12 mouse cellular contexts compared by ENCODE assay signal in the genomic region with DNA sequence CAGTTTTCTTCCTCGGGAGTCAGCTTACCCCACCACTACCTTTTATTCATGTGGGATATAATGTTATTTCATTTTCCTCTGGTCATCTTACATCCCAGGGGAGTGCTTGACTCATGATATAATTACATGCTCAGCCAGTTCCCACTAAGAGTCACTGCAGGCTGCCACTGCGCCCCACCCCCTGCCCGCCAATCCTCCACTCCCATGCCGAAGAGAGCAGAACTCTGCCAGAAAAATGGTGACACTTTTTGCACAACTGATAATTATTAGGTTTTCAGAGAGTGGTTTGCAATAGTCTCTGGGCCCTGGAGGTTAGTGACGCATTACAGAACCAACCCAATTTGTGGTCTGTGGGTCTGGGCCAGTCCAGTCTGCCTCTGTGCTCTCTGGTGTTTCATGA.
DNase-seq lines count a peak whose midpoint lies in the region; ATAC-seq and TF ChIP-seq lines count a peak whose summit lies in the region.
"Had no signal": no experiment of that assay in that cellular context is flagged by ENCODE, and none has a peak within 500 bp of the region (broad histone marks: within the 10 kb centered on the region; RNA-seq: fewer than 3 reads in every experiment).

No protein-coding gene starts in this region.

- no peaks in the 10 kb centered on the region for H3K36me3 ChIP-seq in neural tube, embryonic 11.5 days (ENCODE audit: control insufficient read depth, insufficient read depth, low read length)
- H3K36me3 ChIP-seq in myocyte (ENCODE audit: control insufficient read depth, insufficient read depth): no peaks in the 10 kb centered on the region
- no peaks in the 10 kb centered on the region for H3K36me3 ChIP-seq in intestine, embryonic 16.5 days (ENCODE audit: control insufficient read depth, insufficient read depth, low read length)
- H3K36me3 ChIP-seq: hindbrain, embryonic 15.5 days; liver, embryonic 13.5 days; stomach, embryonic 15.5 days had no signal

- WGBS in neural tube, embryonic 11.5 days: 66% methylated on average over 5 of the region's 5 CpGs
- 69% methylated on average over 5 of the region's 5 CpGs for WGBS in intestine, embryonic 16.5 days

- no peaks in the 10 kb centered on the region for H3K27me3 ChIP-seq in neural tube, embryonic 11.5 days (ENCODE audit: control insufficient read depth, insufficient read depth, low read length)
- H3K27me3 ChIP-seq in myocyte (ENCODE audit: control insufficient read depth, insufficient read depth, insufficient read length): no peaks in the 10 kb centered on the region
- no peaks in the 10 kb centered on the region for H3K27me3 ChIP-seq in intestine, embryonic 16.5 days (replicated peaks; ENCODE audit: control insufficient read depth, insufficient read depth, low read length)
- H3K27me3 ChIP-seq: hindbrain, embryonic 15.5 days; liver, embryonic 13.5 days; stomach, embryonic 15.5 days had no signal

- intact Hi-C loops in gastrocnemius, adult 2 months (cut with DNase I): no loop called here

- no peaks in the 10 kb centered on the region for H3K4me1 ChIP-seq in neural tube, embryonic 11.5 days (ENCODE audit: control insufficient read depth, insufficient read depth, low read length)
- no peaks in the 10 kb centered on the region for H3K4me1 ChIP-seq in intestine, embryonic 16.5 days (ENCODE audit: control insufficient read depth, insufficient read depth, low read length)
- H3K4me1 ChIP-seq: hindbrain, embryonic 15.5 days; liver, embryonic 13.5 days; stomach, embryonic 15.5 days had no signal

- no peaks in the 10 kb centered on the region for H3K79me2 ChIP-seq in myocyte (ENCODE audit: control insufficient read depth, insufficient read depth)

- no peak for ATAC-seq in neural tube, embryonic 11.5 days (ENCODE audit: insufficient read depth, low FRiP score, low TSS enrichment)
- ATAC-seq in intestine, embryonic 16.5 days: no peak

- no peak overlapping the region for H3K9ac ChIP-seq in neural tube, embryonic 11.5 days (ENCODE audit: low read length)
- H3K9ac ChIP-seq in intestine, embryonic 16.5 days (ENCODE audit: low read depth, low read length): no peak overlapping the region
- H3K9ac ChIP-seq: hindbrain, embryonic 15.5 days; liver, embryonic 13.5 days; stomach, embryonic 15.5 days had no signal

- no peak overlapping the region for H3K4me2 ChIP-seq in neural tube, embryonic 11.5 days (ENCODE audit: low read depth)
- peak overlapping the region; percentile 67 for H3K4me2 ChIP-seq in myocyte (ENCODE audit: low read depth)
- no peak overlapping the region for H3K4me2 ChIP-seq in intestine, embryonic 16.5 days (ENCODE audit: low read depth, low read length)
- H3K4me2 ChIP-seq: hindbrain, embryonic 15.5 days; liver, embryonic 13.5 days; stomach, embryonic 15.5 days had no signal

- no peak for TF ChIP-seq POLR2A in myocyte (IDR thresholded peaks at IDR 0.05; ENCODE audit: insufficient read length, low read depth)

- H3ac ChIP-seq in myocyte (ENCODE audit: control insufficient read depth, insufficient read length): no peak overlapping the region

- no peaks in the 10 kb centered on the region for H3K9me3 ChIP-seq in neural tube, embryonic 11.5 days (ENCODE audit: control insufficient read depth, low read length)
- H3K9me3 ChIP-seq in intestine, embryonic 16.5 days (ENCODE audit: control insufficient read depth, low read length): no peaks in the 10 kb centered on the region
- H3K9me3 ChIP-seq: hindbrain, embryonic 15.5 days; liver, embryonic 13.5 days; stomach, embryonic 15.5 days had no signal

- H3K4me3 ChIP-seq in neural tube, embryonic 11.5 days (ENCODE audit: low read depth, low read length): no peak overlapping the region
- no peak overlapping the region for H3K4me3 ChIP-seq in gastrocnemius, adult 2 months
- no peak overlapping the region for H3K4me3 ChIP-seq in myocyte
- H3K4me3 ChIP-seq in intestine, embryonic 16.5 days (ENCODE audit: low read length): no peak overlapping the region
- H3K4me3 ChIP-seq: hindbrain, embryonic 15.5 days; liver, embryonic 13.5 days; stomach, embryonic 15.5 days had no signal

- TF ChIP-seq CTCF in gastrocnemius, adult 2 months (IDR thresholded peaks at IDR 0.05): no peak

- DNase-seq in embryo, embryonic 11 days: peak; percentile 27
- DNase-seq in embryo, embryonic 10 days (ENCODE audit: low spot score): no peak
- DNase-seq in neural tube, embryonic 11.5 days (ENCODE audit: low spot score): peak; percentile 33
- DNase-seq in neural tube, embryonic 10.5 days (ENCODE audit: extremely low spot score, low spot score): no peak
- peak; percentile 61 for DNase-seq in gastrocnemius, adult 2 months
- DNase-seq in cerebellum, adult 11 months: no peak
- DNase-seq: liver, embryonic 13.5 days had no signal

- no peak overlapping the region for H3K27ac ChIP-seq in neural tube, embryonic 11.5 days (ENCODE audit: low read depth, low read length)
- H3K27ac ChIP-seq in gastrocnemius, adult 2 months: peak overlapping the region; percentile 43; the same call in 1 of the 2 replicates
- no peak overlapping the region for H3K27ac ChIP-seq in intestine, embryonic 16.5 days (ENCODE audit: low read length)
- H3K27ac ChIP-seq: hindbrain, embryonic 15.5 days; liver, embryonic 13.5 days; macrophage; stomach, embryonic 15.5 days had no signal

TF ChIP-seq in myocyte, 11 proteins besides CTCF, POLR2A, EP300 and RAD21:
- TF ChIP-seq MYOG (IDR thresholded peaks at IDR 0.05; ENCODE audit: control insufficient read depth in 1 of 3, insufficient read depth in 1 of 3, insufficient read length in 2 of 3, low read depth in 2 of 3) (no peak), USF1 (IDR thresholded peaks at IDR 0.05; ENCODE audit: low read depth) (no peak), MYOD1 (IDR thresholded peaks at IDR 0.05; ENCODE audit: control insufficient read depth in 1 of 3, insufficient read length in 2 of 3, low read depth in 2 of 3) (no peak), REST (IDR thresholded peaks at IDR 0.05; ENCODE audit: insufficient read depth, insufficient read length) (no peak), SRF (IDR thresholded peaks at IDR 0.05; ENCODE audit: control insufficient read depth, insufficient read length, low read depth) (no peak), MAX (IDR thresholded peaks at IDR 0.05; ENCODE audit: low read depth) (no peak), TCF12 (IDR thresholded peaks at IDR 0.05; ENCODE audit: insufficient read depth, poor library complexity, severe bottlenecking) (no peak), E2F4 (IDR thresholded peaks at IDR 0.05; ENCODE audit: insufficient read depth) (no peak), POLR2AphosphoS2 (IDR thresholded peaks at IDR 0.05; ENCODE audit: insufficient read length, low read depth) (no peak), CEBPB (IDR thresholded peaks at IDR 0.05; ENCODE audit: insufficient read depth, poor library complexity, severe bottlenecking) (no peak)

Comparison
In these comparisons a context has a peak if more than half of its experiments do, and no peak if none do; other contexts are left out.
1. DNase-seq: peak in embryo, embryonic 11 days (single experiment), neural tube, embryonic 11.5 days (single experiment) and gastrocnemius, adult 2 months (single experiment); none in embryo, embryonic 10 days (single experiment), neural tube, embryonic 10.5 days (single experiment) and cerebellum, adult 11 months (single experiment).